Mouse (Mus musculus): ENCODE data around the gene Ccdc3. TPM values are rescaled to one million over a fixed set of nuclear protein-coding genes. Genes with fewer than 3 reads are reported as not detected.

Gene Ccdc3
- polyA plus RNA-seq, 2 experiments from 2014 or later = not detected

DNA sequence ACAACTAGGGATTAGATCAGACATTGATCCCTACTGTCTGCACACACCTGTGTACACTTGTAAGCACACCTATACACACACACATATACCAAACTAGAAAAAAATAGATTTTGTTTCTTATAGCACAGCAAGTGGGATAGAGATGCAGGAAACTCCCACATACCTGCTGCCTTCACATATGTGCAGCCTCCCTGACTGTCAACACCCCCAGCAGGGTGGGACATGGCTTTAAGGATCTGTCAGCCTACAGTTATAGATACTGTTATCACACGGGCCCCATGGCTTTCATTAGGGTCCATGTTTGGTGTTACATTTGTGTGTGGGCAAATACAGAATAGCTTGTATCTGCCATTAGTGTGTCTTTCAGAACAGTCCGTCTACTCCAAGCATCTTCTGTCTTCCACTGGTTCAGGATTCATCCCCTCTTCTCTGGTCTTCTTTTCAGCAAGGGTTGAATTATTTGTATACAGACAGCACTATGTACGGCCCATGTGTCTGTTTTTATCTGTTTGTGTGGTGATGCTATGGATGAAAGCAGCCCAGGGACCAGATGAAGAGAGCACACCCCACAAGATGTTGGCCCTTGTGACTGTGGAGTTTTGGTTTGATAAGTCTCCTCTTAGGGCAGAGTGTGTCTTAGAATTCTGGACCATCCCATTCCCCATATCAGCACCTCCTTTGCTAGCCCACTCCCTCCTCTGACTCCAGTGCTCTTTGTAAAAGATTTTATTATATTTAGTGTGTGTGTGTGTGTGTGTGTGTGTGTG lies 24.5 kb downstream of the Ccdc3 start:
- ATAC-seq = no peak

DNA sequence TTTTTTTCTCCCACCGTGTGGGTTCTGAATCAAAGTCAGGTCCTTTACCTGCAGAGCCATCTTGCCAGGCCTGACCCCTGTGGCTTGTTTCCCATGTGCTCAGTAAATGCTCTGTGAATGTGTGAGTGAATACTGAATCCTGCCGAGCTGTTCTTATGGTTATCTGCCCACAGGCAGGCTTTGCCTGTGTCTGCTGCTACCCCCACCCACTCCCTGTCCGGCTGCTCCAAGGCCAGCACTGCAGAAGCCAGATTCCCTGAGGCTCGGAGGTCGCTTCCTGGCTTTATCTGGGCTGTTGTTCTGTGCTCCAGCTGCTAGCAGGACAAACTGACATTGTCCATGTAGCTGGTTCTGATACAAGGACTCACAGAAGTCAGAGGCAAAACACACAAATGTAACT lies 25.2 kb downstream of the Ccdc3 start:
- ATAC-seq = no peak

DNA sequence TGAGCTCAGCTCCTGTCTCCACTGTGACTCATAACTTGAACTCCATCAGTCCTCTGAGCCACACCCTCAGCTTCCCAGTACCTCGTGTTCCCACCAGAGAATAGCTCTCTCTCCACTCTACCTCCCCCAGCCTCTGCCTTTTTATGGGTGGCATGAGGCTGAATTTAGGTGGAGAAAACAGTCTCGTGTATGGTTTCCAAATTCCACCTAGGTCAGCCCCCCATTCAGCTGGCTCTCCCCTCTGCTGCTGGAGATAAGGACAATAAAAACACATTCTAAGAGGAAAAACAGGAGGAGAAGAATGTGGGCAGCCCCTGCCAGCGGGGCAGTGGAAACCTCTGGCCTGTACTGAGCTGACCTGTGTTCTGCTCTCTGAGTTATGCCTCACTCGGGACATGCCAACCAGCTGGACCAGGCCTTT lies 28.4 kb downstream of the Ccdc3 start:
- no peak for ATAC-seq

DNA sequence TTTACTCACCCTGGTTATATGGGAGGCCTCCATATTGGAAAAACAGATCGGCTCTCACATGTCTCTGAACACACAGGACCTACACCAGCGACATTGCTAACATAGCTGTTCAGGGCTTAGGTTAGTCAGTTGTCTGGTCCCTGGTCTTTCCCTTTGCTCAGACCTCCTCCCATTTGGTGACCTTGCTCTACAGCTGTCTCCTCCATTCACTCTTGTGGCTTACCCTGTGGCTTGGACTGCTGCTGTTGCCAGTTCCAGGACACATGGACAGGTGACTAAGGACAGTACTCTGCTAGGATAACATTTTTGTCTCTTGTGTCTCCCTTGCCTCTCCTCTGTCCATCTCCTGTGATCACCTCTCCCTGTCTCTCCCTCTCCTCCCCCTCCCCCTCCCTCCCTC lies 29.2 kb downstream of the Ccdc3 start:
- ATAC-seq = no peak

DNA sequence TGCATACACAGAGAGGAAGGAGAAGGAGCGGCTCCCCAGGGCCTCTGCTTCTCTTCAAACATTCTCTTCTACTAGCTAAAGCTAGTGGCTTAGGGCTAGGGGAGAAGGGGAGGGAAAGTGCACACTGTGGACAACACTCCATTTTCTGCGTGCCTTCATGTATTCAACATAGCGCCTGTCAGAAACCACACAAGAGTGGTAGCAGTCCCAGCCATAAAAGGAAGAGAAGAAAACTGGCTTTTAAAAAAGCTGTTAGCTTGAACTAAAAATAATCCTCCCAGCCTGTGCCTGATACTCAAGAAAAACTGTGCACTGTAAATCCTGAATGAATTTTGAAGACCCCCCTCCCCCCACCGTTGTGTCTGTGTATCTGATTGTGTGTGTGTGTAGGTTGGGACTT lies 33.2 kb downstream of the Ccdc3 start:
- peak; percentile 18 for ATAC-seq

DNA sequence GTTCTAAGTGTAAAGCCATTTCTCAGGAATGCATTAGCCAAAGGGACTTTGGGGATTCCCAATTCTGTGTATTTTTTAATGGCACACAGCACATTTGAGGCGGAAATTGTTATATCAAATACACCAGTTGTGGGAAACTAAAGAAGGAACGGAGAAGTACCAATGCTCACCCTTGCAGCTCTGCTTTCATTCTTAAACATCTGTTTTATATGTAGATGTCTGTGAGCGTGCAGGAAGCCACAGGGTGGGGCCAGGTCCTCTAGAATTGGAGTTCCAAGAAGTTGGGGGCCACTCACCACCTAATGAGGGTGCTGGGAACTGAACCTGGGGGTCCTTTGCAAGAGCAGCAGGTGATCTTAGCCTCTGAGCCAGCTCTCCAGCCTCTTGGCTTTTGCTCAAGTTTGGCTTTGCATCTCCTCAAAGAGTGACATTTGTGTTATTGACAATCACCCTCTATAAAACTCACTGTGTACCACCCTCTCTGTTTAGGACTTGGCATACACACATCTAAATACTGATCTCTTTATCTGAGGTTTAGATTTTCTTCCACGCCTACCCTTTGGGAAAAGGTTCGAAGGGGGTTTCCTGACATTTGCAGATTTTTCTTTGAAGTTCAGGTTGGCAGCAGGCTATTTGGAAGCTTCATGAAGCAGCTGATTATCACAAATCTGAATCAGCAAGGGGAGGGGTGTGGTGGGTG lies 33.9 kb downstream of the Ccdc3 start:
- peak; percentile 70 for ATAC-seq

DNA sequence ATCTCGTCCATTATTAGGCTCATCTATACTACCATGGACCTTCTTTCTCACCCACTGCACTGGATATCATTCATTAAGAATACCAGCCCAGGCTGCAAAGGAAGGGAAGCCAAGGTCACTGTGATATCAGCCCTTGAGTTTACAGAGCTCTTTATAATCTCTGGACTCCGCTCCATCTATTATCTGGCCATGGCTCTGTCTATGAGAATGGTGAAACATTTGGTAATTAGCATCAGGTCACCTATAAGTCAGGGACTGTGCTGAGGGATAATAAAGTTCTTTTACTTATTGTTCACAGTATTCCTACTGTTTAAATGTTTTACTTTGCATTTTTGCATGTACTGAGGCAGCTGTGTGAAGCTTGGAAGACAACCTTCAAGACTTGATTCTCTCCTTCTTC lies 35.2 kb downstream of the Ccdc3 start:
- no peak for ATAC-seq

DNA sequence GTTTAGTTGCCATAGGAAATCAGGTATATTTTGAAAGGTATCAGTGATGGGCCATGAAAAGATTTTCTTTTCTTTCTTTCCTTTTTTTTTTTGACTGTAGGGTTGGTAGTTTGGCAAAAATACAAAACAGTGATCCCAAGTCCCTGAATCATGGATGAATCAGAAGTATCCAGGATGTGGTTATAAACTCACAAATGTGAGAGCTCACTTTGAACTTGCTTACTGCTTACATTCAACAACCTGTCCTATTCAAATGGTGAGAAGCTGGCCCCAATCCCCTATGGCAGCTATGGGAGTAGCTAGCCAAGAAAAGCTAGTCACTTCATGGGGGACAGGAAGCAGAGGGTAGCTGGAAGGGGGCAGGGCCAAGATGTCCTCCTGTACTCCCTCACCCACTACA lies 37.1 kb downstream of the Ccdc3 start:
- no peak for ATAC-seq

DNA sequence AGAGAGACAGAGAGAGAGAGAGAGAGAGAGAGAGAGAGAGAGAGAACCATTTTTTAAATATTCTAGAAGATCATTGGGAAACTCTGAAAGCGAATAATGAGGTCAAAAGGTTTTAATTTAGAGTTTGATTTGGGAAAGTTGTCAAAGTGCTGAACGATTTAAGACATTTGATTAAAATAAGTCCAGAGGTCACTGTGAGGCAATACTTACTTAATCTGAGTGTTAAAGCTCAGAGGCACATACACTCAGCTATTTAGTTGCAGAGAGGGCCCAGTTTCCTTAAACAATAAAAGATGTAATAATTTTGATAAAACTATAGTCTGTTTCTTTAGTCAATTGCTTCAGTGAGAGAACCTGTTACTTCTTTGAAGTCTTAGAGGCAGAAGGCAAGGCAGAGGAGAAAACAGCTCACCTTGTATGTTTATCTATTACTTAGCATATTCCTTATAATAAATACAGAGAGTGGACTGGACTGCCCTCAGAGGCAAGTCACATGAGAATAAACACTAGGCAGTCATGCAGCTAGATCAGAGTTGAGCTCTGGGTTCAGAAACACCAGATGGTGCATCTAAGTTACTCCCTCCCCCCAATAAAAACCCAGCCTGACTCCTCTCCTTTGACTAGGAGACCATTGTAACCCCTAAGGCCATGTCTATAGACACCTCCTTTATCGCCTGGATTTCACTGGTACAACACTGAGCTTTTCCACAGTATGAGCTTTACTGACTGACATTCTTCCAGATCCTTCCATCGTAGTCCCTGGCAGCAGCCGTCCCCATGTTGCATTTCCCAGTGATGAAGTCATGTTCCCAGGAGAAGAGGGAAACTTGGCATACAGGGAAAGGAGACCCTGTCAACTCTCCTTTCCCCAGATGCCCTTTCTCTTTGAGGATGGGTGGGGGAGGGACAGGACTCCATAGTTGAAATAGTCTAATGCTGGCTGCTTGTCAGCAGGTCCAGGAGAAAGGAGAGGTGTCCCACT lies 44.2 kb downstream of the Ccdc3 start:
- ATAC-seq = no peak

DNA sequence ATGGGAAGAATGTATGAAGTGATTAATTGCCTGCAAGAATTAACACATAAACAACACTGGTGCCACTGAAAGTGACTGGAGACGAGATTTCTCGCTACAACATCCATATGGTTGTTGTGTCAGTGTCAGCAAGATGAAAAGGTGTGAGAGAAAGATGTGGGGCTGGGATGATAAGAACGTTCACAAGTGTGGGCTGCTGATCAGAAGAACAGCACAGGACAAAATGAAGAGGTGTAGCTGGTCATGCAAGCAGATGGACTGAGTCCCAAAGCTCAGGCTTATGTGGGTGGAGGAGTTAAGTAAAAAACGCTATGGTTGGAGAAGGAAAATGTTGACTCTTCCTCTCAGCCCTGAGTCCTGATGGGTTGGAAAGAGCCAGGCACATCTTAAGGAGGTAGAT lies 46.6 kb downstream of the Ccdc3 start:
- ATAC-seq = no peak

DNA sequence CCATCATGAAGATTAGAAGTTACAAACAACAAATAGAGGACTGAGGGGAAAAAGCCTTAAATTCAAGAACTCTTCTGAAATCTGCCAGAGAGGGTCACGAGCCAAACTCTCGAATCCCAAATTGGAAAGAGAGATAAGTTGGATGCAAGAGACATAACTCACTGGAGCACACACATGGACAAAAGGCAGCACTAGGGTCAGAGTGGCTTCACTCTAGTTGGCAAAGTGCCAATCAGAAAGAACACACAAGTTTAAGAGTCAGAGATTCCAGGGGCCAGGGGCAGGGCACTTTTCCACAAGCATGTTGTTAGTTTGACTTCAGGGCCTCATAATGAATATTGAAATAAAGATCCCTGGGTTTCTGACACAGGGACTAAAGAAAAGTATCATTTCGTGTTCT lies 48.1 kb downstream of the Ccdc3 start:
- no peak for ATAC-seq

DNA sequence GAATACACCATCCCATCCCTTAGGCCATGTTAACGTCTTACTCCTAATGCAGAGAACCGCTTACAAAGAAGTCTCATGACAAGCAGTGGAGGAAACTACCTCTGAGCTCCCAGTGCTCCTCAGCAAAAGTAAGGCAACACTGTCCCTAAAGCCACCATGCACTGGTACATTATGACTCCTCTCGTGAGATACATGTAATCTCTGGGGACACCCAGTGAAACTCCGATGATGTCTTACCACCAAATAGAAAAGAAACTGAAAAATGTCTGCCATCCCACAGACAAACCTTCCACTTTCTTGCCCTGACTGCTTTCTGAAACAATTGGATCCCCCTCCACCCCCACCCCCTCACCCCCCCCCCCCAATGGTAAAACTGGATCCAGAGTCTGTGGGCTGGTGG lies 54.6 kb downstream of the Ccdc3 start:
- no peak for ATAC-seq

DNA sequence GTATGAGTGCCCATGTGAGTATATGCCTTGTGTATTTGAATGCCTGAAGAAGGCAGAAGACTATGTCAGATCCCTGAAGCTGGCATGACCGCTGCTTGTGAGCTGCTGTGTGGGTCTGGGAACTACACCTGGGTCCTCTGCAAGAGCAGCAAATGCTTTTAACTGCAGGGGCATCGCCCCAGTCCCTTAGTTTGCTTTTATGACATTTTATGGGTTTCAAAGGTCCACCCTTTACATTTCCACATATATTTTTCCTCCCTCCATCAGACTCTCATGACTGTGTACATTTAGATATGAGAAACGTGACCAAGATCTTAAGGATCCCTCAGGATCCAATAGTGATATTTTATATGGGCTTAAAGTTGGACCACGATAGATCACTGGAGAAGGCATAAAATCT lies 55.5 kb downstream of the Ccdc3 start:
- ATAC-seq = no peak

DNA sequence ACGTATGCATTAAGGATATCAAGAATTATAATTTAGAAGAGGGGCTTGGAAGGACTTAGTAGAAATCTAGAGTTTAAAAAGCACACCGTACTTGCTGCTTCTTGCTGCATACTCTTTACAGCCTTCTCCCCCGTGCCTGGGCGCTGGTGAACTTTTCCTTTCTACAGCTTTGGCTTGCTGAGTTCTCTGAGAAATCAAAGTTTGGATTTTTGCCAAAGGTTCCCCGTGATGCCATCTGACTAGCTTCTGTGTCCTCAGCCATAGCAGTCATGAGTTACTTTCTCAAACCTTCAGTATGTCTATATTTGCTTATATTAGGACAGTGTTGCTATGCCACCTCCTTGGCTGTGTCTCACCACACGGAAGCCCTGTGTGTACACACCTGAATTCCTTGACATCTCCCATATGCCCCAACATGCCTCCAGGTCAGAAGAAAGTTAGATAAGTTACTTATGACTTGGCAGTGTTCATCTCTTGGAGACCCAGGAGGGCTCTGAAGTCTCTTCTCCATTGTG lies 57.2 kb downstream of the Ccdc3 start:
- ATAC-seq = no peak

DNA sequence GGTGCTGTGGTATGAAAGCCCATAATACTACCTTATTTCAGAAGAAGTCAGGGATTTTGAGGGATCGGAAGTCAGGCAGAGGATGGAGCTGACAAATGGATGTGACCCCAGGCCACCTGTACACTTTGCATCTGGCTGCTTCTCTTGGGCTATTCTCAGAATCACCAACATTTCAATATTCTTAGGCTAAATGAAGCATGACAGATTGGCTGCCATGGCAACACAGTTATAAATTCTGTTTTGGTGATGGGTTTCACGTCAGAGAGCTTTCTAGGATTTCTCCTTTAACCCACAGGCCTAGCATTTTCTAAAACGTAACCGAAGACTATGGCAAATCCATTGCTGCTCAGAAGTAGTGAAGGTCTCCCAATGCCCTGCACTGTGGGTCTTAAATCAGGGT lies 59.9 kb downstream of the Ccdc3 start:
- no peak for ATAC-seq

DNA sequence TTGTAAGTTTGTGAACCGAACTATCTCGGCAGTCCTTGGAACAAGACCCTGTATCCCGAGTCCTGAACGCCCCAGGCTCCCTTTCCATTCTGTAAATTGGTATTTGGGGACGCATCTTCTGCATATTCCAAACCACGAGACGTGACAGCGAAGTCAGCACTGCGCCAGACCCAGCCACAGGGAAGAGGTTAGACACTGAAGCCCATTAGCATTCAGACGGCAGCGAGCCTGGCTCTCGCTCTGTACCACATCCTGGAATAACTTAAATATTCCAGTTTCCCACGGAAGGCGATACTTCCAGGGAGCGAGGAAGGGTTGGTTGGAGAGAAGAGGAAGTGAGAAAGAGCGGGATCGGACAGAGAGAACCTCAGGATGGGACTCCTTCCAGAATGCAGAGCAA lies 61.7 kb downstream of the Ccdc3 start:
- ATAC-seq = no peak

DNA sequence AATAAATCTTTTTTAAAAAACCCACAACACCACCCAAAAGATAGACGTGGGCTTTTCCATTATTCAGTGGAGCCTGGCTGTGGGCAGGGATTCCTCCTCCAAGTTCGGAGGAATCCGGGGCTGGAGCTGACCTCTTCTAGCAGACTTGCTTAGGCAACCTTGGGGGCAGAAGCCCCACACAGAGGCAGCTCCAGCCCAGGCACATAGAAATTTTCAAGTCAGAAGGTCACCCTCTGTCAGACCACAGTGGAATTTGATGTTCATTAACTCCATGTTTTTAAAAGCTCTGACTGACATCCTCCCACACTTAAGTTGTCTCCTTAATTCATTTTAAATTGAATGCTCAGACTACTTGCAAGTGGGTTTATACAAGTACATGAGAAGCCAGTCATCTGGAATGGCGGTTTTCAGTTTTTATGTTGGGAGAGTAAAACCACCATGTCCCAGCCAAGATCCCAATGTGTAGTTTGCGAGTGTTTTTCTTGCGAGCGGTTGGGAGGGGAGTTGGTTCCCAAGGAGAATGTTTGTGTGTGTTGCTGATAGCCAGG lies 63.3 kb downstream of the Ccdc3 start:
- no peak for ATAC-seq

DNA sequence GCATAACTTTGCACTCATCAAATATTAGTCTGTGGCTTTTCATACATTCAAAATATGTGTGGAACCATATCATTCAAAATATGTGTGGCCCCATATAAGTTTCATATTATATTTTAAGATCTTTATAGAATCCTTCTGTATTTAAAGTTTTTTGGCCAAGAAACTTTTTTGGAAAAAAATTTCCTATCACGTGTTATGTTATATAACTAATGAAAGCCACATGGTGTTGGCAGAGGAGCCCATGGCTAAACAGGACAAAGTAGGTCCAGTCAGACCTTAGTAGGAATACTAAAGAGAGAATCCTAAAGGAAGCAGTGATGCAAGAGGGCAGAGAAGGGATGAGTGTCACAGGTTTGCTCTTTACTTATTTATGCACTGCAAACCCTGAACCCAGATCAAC lies 65.6 kb downstream of the Ccdc3 start:
- no peak for ATAC-seq

DNA sequence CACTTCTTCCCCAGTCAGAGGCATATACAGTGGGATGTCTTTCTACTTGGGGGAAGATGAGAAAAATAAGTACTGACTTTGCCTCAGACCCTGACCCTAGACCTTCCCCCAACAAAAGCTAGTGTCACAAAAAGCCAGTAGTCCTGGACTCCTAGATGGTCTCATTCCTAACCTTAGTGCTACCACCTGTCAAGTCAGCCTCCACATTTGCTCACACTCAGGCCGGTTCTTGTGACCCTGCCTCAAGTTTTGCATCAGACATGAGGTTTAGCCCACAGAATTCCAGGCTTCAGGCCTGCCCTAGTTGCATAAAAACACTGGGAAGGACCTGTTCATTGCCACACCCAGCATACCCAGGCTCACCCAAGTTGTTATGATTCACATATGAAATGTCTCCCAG lies 67.4 kb downstream of the Ccdc3 start:
- ATAC-seq = no peak

DNA sequence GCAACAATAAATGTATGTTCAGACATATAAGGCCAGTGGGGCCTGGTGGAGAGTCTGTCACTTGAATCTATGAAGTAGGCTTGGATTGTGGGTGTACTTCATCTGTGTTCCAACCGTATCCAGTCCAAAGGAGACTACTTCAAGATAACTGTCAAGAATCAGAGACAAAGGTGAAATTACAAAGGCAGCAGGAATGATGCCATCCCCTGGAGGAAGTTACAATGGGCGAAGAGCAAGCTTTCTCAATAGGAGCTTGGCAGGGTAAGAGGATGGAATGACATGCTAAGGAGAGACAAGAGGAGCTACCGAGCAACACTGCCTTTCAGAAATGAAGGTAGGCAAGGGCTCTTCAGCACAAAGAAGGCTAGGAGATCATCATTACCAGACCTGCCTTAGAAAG lies 69.1 kb downstream of the Ccdc3 start:
- ATAC-seq = no peak

DNA sequence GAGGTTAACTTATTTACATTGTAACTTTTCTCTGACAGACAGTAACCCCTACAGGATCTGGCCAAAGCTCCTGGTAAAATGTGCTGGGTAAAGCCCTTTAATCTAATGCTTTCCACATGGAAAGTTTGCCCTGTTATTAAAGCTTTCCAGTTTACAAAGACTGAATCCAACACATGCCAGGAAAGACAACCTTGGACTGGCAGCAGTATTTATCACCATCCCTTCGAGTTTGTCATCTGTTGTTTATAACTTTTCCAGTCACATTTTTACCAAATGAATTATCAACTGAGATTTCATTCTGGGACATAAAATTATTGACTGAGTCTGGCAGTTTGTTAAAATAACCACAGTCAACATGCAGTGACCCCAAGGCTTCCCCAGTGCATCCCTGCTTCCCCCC lies 77.0 kb downstream of the Ccdc3 start:
- no peak for ATAC-seq

DNA sequence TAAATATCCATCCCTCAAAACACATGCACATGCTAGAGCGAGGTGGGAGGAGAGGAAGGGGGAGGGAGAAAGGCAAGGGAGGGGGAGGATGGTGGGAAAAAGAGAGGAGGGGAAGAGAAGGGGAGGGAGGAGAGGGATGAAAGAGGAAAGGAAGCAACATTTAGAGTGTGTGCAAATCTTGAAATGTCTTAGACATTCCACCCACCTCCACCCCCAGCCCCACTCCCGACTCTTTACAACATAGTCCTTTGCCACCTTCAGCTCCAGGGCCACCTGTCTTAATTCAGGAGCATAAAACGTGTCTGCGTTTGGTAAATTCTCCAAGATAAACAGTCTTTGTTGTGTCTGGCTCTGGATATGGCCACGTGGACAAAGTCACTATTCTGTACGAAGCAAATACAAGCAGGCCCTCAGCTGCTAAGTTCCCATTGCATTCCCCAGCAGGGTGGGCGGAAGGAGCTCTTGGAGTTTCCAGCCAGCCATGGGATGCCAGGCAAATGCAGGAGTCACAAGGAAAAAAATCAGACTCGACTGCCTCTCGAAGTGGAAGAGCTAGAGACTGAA lies 77.8 kb downstream of the Ccdc3 start:
- no peak for ATAC-seq
